Mouse (Mus musculus) E14TG2a.4 (cell line): ENCODE data around the gene Grik3.
A peak's percentile ranks its signal among the peaks of the same experiment; 100 is the strongest.

ENCODE experiments used
- H3K27me3 ChIP-seq: 2 replicates; pipeline ENCODE4 v1.6.1; 2014; ENCODE audit warnings: low read length, control low read depth; ENCODE audit not compliant: insufficient read depth
- H3K36me3 ChIP-seq: 2 replicates; pipeline ENCODE4 v1.6.1; 2014; ENCODE audit warnings: low read length, control low read depth; ENCODE audit not compliant: insufficient read depth
- H3K4me1 ChIP-seq: replicated peaks from 2 replicates; pipeline ENCODE4 v1.6.1; 2014; ENCODE audit warnings: low read depth, low read length, control low read depth
- H3K4me3 ChIP-seq: replicated peaks from 2 replicates; pipeline ENCODE4 v1.5.1; 2014; ENCODE audit warnings: mild to moderate bottlenecking, low read length
- H3K9me3 ChIP-seq: 2 replicates; pipeline ENCODE4 v1.6.1; 2014; ENCODE audit warnings: low read length, control low read depth
- CTCF ChIP-seq: conservative IDR thresholded peaks from 2 replicates; pipeline ENCODE4 v1.5.1; 2014; ENCODE audit warnings: low read length
- NANOG ChIP-seq: IDR thresholded peaks from 2 replicates; pipeline ENCODE4 v1.6.1; 2014; ENCODE audit warnings: borderline replicate concordance, low read length, mixed read lengths
- POU5F1 ChIP-seq: IDR thresholded peaks from 2 replicates; pipeline ENCODE4 v1.6.1; 2014; ENCODE audit warnings: low read length, borderline replicate concordance

Gene Grik3

DNA sequence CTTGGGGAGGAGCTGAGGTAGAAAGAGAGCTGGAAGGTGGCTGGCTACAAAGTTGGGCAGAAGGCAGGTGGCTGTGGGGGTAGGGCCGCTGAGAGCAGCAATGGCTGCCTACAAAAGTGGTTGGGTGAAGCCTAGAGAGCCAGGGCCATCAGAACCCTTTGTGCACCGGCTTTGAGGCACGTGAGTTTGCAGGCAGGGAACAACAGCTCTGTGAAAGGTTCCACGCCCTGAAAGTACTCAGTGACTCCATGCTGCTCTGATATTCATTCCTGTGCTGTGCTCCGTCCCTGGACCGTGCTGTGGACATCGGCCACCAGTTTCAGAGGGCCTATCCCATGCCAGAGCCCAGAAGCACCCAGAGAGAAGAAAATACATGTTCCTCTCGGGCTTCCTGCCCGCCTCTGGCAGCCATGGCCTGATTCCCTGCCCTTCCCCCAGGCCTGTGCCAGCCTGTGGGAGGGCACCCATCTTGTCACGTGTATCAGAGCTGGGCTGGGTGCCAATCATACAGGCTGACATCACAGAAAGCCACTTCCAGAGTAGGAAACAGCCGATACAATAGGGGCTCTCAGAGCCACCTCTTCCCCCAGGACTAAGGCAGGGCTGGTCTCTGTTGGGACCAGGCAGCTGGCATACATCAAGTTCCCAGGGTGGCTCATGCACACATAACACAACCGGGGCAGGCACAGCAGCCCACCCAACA, 212.3 kb downstream of the Grik3 start:
- peaks cover 39% of the 10 kb centered on the region for H3K4me1 ChIP-seq
- TF ChIP-seq CTCF (no peak), POU5F1 (no peak), NANOG (no peak)
- H3K36me3 ChIP-seq, result peaks cover 21% of the 10 kb centered on the region

DNA sequence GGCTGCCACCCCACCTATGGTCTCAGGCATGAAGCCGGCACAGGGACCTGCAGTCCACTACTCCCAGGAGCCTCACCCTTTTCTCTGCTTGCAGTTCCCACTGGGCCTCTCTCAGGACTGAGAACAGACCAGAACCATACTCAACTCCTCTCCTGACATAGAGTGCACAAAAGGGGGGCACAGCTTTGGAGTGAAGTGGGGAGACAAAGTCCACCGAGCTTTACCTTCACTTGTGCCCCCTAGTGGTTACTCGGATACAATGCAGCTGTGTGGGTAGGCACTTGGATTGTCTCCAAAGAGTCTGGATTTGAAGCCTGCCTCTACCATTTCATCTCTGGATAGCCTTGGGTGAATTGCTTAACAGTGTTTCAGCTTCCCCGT, 212.8 kb downstream of the Grik3 start:
- Histone ChIP-seq H3K4me3 (no peak overlapping the region), H3K4me1 (peaks cover 35% of the 10 kb centered on the region), H3K27me3 (0 out of 2 replicates have a peak, but pooled peaks cover 5% of the 10 kb centered on the region), H3K9me3 (no peaks in the 10 kb centered on the region), H3K36me3 (peaks cover 26% of the 10 kb centered on the region)
- no peak for TF ChIP-seq POU5F1
- TF ChIP-seq NANOG, result no peak
- TF ChIP-seq CTCF, result peak; percentile 91

More for the DNA sequence above, 212.3 kb downstream of the Grik3 start:
- Histone ChIP-seq H3K4me3 (peak overlapping the region; percentile 32; the same call in 1 of the 2 replicates), H3K27me3 (peaks cover 10% of the 10 kb centered on the region; the same call in 1 of the 2 replicates), H3K9me3 (no peaks in the 10 kb centered on the region)

DNA sequence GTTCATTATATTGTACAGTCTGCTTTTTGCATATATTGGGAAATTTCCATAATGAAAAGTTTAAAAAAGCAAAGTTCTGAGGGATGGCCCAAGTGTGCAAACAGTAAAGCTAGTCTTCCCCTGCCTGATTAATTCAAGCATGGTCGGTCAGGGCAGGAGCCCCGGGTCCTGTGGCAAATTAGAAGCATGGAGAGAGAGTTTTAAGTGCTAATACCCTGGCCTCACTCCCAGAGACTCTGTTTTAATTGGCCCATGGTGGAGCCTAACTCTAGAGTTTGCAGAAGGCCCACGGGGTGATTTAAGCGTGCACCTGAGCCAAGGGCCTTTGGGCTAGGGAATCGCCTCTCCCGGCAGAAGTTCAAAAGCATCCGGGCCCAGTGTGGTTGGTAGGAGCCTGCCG, 215.2 kb downstream of the Grik3 start:
- TF ChIP-seq CTCF, result no peak
- no peak for TF ChIP-seq NANOG
- no peak for TF ChIP-seq POU5F1
- no peaks in the 10 kb centered on the region for H3K27me3 ChIP-seq
- no peaks in the 10 kb centered on the region for H3K9me3 ChIP-seq
- peaks cover 35% of the 10 kb centered on the region for H3K4me1 ChIP-seq
- no peak overlapping the region for H3K4me3 ChIP-seq
- H3K36me3 ChIP-seq, result peaks cover 40% of the 10 kb centered on the region

DNA sequence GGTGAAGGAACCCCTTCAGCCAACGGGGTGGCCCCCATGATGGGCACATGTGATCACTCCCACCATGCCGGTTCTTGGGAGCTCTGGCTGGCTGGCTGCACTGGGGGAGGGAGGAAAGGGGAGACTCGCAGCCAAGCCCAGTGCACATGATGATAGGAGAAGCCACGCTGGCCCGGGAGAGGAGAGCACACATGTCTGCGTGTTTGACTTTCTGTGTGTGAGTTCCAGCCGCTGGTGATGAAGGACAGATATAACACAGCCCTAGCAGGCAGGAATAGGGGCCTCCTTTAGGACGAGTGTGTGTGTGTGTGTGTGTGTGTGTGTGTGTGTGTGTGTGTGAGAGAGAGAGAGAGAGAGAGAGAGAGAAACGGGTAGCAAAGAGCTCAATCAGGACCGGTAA, 219.2 kb downstream of the Grik3 start:
- Histone ChIP-seq H3K9me3 (no peaks in the 10 kb centered on the region), H3K36me3 (peaks cover 36% of the 10 kb centered on the region), H3K4me1 (peaks cover 29% of the 10 kb centered on the region), H3K4me3 (no peak overlapping the region), H3K27me3 (no peaks in the 10 kb centered on the region)
- no peak for TF ChIP-seq POU5F1

DNA sequence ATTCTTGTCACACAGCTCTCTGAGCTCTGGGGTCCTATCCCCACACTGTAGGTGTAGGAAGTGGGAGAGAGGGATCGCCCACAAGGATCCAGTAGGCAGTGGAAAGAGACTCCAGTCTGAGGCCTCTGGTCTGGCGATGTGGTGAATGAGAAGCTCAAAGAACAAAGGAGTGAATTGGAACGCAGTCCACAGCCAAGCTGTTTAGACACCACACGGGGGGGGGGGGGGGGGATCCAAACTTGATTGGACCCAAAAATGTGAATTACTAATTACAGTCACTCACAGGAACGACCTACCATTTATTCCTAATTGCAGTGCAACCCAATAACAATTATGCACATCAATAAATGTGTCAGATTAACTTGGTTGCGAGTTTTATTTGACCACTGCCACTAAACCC, 227.4 kb downstream of the Grik3 start:
- Histone ChIP-seq H3K36me3 (no peaks in the 10 kb centered on the region), H3K9me3 (no peaks in the 10 kb centered on the region), H3K4me1 (peaks cover 84% of the 10 kb centered on the region), H3K4me3 (no peak overlapping the region), H3K27me3 (peaks cover 13% of the 10 kb centered on the region)
- TF ChIP-seq NANOG (no peak), CTCF (no peak), POU5F1 (no peak)

DNA sequence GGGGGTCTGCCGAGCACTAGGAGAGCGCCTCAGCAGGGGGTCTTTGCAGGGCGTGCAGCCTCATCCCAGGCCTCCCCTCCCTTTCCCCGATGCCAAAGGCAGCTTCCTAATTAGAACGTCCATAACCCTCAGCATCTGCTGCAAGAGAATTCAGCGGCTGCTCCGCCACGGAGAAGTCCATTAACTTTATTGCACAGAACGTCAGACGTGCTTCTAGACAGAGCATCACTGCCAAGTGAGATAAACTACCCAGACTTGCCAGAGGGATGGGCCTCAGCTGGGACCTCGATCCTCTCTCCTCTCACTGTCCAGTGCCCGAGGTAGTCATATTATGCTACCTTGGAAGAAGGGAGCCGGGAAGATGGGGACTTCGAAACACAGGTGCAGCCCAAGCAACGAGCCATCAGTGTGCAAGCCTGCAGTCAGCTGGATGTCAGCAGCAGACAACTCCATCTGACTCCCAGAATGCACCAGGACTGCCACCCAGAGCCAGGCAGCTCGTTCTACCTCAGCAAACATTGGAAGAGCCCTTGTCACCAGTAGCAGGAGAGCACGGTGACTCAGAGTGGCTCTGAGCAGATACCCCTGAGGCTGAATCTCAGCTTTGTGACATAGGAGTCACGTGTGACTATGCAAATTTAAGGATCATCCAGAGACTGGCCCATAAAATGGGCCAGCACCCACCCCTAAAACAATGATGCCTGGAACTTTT, 228.1 kb downstream of the Grik3 start:
- Histone ChIP-seq H3K9me3 (no peaks in the 10 kb centered on the region), H3K27me3 (peaks cover 13% of the 10 kb centered on the region), H3K36me3 (no peaks in the 10 kb centered on the region), H3K4me3 (0 out of 2 replicates have a peak overlapping the region, but pooled peaks have one; percentile 17), H3K4me1 (peaks cover 83% of the 10 kb centered on the region)
- TF ChIP-seq POU5F1 (no peak), CTCF (no peak), NANOG (no peak)

DNA sequence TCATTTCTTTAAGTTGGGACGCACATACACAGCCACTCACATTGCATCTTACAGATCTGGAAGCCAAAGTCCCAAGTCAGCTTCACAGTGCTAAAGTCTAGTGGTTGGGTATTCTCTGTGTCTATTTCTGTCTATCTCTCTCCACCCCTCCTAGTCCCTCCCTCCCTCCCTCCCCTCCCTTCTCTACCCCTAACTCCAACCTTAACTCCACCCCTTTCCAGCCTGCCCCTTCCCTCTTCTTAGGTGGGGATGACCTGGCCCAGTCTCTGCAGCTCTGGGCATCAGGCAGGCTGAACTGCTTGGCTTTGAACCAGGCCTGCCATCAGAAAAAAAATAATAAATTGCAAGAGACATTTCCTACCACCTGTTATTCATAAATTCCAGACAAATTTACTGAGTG, 235.7 kb downstream of the Grik3 start:
- peak overlapping the region; percentile 72 for H3K4me3 ChIP-seq
- H3K27me3 ChIP-seq, result peaks cover 9% of the 10 kb centered on the region
- H3K36me3 ChIP-seq, result no peaks in the 10 kb centered on the region
- H3K9me3 ChIP-seq, result no peaks in the 10 kb centered on the region
- peaks cover 86% of the 10 kb centered on the region for H3K4me1 ChIP-seq
- TF ChIP-seq NANOG (no peak), CTCF (no peak), POU5F1 (no peak)

DNA sequence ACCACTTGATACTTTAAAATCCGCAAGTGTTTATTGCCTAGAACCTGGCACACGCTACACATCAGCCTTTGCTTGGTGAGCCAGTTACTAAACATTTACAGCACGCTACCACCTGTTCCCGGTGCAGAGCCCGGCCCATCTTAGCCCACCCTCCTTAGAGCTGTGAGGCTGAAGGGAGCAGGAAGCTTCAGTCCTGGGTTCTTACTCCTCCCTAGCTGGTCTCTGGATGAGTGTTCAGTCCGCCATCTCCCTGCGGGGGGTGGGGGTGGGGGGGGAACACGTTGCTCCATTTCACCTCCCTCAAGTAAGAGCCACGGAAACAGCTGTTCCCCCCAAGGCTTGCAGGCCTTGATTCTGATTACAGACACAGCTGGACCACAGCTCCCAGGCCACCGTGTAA, 236.5 kb downstream of the Grik3 start:
- Histone ChIP-seq H3K36me3 (no peaks in the 10 kb centered on the region), H3K4me1 (peaks cover 88% of the 10 kb centered on the region), H3K4me3 (peak overlapping the region; percentile 72), H3K9me3 (no peaks in the 10 kb centered on the region), H3K27me3 (peaks cover 15% of the 10 kb centered on the region)
- no peak for TF ChIP-seq NANOG
- TF ChIP-seq CTCF, result no peak
- no peak for TF ChIP-seq POU5F1
